Mouse (Mus musculus): ENCODE data around the gene Olfr1412. TPM values are rescaled to one million over a fixed set of nuclear protein-coding genes. Genes with fewer than 3 reads are reported as not detected.

Olfr1412 gene
- polyA plus RNA-seq, 1 experiment, result not detected

DNA sequence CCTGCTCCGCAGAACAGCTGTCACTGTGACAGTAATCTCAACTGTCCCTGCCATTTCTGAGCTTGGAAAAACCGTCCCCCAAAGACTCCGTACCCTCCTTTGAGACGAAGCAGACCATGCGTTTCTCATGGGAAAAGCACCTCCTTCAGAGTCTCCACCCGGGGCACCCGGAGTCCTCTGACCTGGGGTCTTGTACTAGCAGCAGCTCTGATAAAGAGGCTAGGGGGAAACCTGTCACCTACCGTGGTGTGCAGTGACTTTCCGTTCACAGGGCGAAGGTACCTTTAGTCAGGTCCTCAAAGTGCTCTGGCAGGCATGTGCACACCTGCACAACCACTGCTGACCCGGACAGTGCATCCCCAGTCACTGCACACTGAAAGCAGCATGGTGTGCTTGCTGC, 51.1 kb downstream of the Olfr1412 start:
- no peak for TF ChIP-seq CTCF (IDR thresholded peaks at IDR 0.05; ENCODE audit: control insufficient read depth, insufficient read depth, insufficient replicate concordance, low read depth, low read length)
- TF ChIP-seq POLR2A (IDR thresholded peaks at IDR 0.05; ENCODE audit: control insufficient read depth, low read depth, low read length), result no peak
- Histone ChIP-seq H3K4me1 (ENCODE audit: control insufficient read depth, insufficient read depth, low read length) (peaks cover 13% of the 10 kb centered on the region), H3K36me3 (ENCODE audit: control insufficient read depth, insufficient read depth, low read length) (no peaks in the 10 kb centered on the region), H3K4me3 (ENCODE audit: control insufficient read depth, low read depth, low read length) (no peak overlapping the region), H3K27ac (ENCODE audit: control insufficient read depth, insufficient read depth, low read depth, low read length) (no peak overlapping the region), H3K27me3 (ENCODE audit: control insufficient read depth, insufficient read depth, low read length) (no peaks in the 10 kb centered on the region)

DNA sequence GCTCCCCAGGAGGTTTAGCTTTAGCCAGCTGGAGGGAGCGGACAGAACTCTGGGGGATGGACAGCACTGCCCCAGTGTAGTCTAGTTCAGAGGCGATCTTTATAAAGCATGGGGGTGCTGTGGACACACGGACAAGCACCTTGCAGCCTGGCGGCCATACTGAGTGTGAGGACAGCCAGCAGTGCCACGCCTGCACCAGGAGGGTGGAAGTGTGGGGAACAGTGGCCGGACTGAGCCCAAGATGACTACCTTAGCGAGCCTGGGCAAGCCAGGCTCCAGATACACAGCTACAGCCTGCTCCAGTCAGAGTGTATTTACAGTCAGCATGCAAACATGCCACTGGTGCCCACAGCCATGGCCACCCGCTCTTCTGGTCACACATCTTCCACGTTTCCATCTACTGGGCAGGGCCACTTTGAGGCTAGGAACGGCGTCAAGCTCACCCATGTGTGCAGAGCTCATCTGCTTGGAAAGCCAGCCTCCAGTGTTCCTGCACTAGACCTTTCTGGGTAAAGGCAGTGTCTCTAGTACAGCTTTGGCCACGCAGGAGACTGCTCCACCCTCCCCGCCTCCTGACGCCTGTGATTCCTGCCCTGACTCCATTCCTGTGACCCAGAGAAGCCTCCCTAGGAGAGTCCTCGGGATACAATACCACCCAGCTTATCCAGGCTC, 52.1 kb downstream of the Olfr1412 start:
- H3K4me3 ChIP-seq (ENCODE audit: control insufficient read depth, low read depth, low read length), result no peak overlapping the region
- no peak for TF ChIP-seq POLR2A (IDR thresholded peaks at IDR 0.05; ENCODE audit: control insufficient read depth, low read depth, low read length)
- TF ChIP-seq CTCF (IDR thresholded peaks at IDR 0.05; ENCODE audit: control insufficient read depth, insufficient read depth, insufficient replicate concordance, low read depth, low read length), result no peak
- no peaks in the 10 kb centered on the region for H3K27me3 ChIP-seq (ENCODE audit: control insufficient read depth, insufficient read depth, low read length)
- peaks cover 18% of the 10 kb centered on the region for H3K4me1 ChIP-seq (ENCODE audit: control insufficient read depth, insufficient read depth, low read length)
- no peaks in the 10 kb centered on the region for H3K36me3 ChIP-seq (ENCODE audit: control insufficient read depth, insufficient read depth, low read length)
- H3K27ac ChIP-seq (ENCODE audit: control insufficient read depth, insufficient read depth, low read depth, low read length), result no peak overlapping the region

DNA sequence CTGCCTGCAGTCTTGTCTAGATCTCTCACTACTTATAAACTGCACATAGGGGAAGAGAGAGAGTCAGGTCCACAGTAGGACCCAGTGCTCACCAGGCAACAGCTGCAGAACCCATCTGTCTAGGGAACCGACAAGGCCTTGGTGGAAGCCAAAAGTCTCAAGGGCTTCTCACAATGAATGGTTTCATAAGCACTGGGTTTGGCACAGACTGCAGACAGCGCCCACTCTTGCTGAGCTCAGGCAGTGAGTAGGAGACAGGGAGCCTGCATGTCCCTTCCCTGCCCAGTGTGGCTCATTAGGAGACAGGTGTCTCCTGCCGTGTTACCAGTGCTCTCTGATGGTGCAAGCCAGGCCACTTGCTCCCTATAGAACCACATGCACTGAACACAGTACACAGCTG, 52.6 kb downstream of the Olfr1412 start:
- H3K36me3 ChIP-seq (ENCODE audit: control insufficient read depth, insufficient read depth, low read length), result no peaks in the 10 kb centered on the region
- H3K4me1 ChIP-seq (ENCODE audit: control insufficient read depth, insufficient read depth, low read length), result peaks cover 18% of the 10 kb centered on the region
- no peaks in the 10 kb centered on the region for H3K27me3 ChIP-seq (ENCODE audit: control insufficient read depth, insufficient read depth, low read length)
- TF ChIP-seq CTCF (IDR thresholded peaks at IDR 0.05; ENCODE audit: control insufficient read depth, insufficient read depth, insufficient replicate concordance, low read depth, low read length), result no peak
- no peak overlapping the region for H3K4me3 ChIP-seq (ENCODE audit: control insufficient read depth, low read depth, low read length)
- H3K27ac ChIP-seq (ENCODE audit: control insufficient read depth, insufficient read depth, low read depth, low read length), result no peak overlapping the region

DNA sequence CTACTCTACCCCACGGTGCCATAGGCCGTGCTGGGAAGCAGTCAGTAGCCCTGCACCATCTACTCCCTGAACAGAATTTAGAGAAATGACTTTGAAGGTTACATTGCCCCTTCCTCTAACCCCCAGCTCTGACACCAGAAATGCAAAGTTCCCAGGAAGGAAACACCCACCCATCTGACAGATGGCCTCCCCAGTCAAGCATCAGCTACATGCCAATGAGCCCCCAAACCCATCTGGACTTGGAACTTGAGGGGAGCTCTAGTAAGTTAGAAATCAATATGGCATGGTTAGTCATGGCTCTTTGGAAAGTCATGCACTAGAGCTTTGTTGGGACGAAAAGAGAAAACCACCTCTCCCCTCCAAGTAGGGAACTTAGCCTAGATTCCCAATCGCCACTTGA, 53.2 kb downstream of the Olfr1412 start:
- Histone ChIP-seq H3K4me1 (ENCODE audit: control insufficient read depth, insufficient read depth, low read length) (peaks cover 18% of the 10 kb centered on the region), H3K4me3 (ENCODE audit: control insufficient read depth, low read depth, low read length) (no peak overlapping the region), H3K27ac (ENCODE audit: control insufficient read depth, insufficient read depth, low read depth, low read length) (no peak overlapping the region), H3K27me3 (ENCODE audit: control insufficient read depth, insufficient read depth, low read length) (no peaks in the 10 kb centered on the region), H3K36me3 (ENCODE audit: control insufficient read depth, insufficient read depth, low read length) (no peaks in the 10 kb centered on the region)
- no peak for TF ChIP-seq POLR2A (IDR thresholded peaks at IDR 0.05; ENCODE audit: control insufficient read depth, low read depth, low read length)
- no peak for TF ChIP-seq CTCF (IDR thresholded peaks at IDR 0.05; ENCODE audit: control insufficient read depth, insufficient read depth, insufficient replicate concordance, low read depth, low read length)

DNA sequence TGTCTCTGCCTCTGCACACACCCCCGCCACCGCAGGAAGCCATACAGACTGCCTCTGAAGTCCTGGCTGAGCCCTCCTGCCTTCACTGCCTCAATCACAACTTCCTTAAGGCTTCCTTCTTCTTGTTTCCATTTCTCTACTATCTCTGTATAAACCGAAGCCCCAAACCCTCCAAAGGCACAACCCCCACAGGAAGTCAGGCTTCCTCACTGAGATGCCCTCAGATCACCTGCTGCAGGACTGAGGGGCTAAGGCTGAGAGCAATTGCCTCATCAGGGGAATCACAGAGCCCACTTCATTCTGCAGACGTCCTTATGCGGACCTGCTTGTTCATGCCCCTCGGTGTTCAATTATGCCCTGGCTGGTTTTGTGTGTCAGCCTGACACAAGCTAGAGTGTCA, 54.8 kb downstream of the Olfr1412 start:
- Histone ChIP-seq H3K36me3 (ENCODE audit: control insufficient read depth, insufficient read depth, low read length) (no peaks in the 10 kb centered on the region), H3K4me3 (ENCODE audit: control insufficient read depth, low read depth, low read length) (no peak overlapping the region), H3K4me1 (ENCODE audit: control insufficient read depth, insufficient read depth, low read length) (peaks cover 18% of the 10 kb centered on the region), H3K27ac (ENCODE audit: control insufficient read depth, insufficient read depth, low read depth, low read length) (no peak overlapping the region), H3K27me3 (ENCODE audit: control insufficient read depth, insufficient read depth, low read length) (no peaks in the 10 kb centered on the region)
- TF ChIP-seq CTCF (IDR thresholded peaks at IDR 0.05; ENCODE audit: control insufficient read depth, insufficient read depth, insufficient replicate concordance, low read depth, low read length) (no peak), POLR2A (IDR thresholded peaks at IDR 0.05; ENCODE audit: control insufficient read depth, low read depth, low read length) (no peak)

Other genes with a start within 250 kb of the Olfr1412 start
- 30.1 and 33.5 TPM in 2 replicates for gene Ndufa10, start 111.9 kb upstream of the Olfr1412 start, polyA plus RNA-seq (2012; rRNA removed)
- not detected in 2 replicates for gene Olfr1416, start 100.7 kb upstream of the Olfr1412 start, polyA plus RNA-seq (2012; rRNA removed)
- gene Olfr1415, start 89.7 kb upstream of the Olfr1412 start, polyA plus RNA-seq (2012; rRNA removed), result not detected in 2 replicates
- gene Olfr1414, start 67.1 kb upstream of the Olfr1412 start, polyA plus RNA-seq (2012; rRNA removed), result not detected in 2 replicates
- 0.49 and 0.66 TPM in 2 replicates for gene Olfr1413, start 14.5 kb upstream of the Olfr1412 start, polyA plus RNA-seq (2012; rRNA removed)
- gene Olfr1411, start 8.6 kb downstream of the Olfr1412 start, polyA plus RNA-seq (2012; rRNA removed), result not detected in 2 replicates
- gene Olfr1410, start 20.0 kb downstream of the Olfr1412 start, polyA plus RNA-seq (2012; rRNA removed), result 0.06 TPM in 2 replicates
- gene Olfr12, start 32.0 kb downstream of the Olfr1412 start, polyA plus RNA-seq (2012; rRNA removed), result 0.10 and 0.12 TPM in 2 replicates
- gene Cops9, start 56.2 kb downstream of the Olfr1412 start, polyA plus RNA-seq (2012; rRNA removed), result 246 and 258 TPM in 2 replicates
- not detected in 2 replicates for gene Otos, start 63.1 kb downstream of the Olfr1412 start, polyA plus RNA-seq (2012; rRNA removed)
- gene Gpc1, start 245.9 kb downstream of the Olfr1412 start, polyA plus RNA-seq (2012; rRNA removed), result 1.9 and 2.8 TPM in 2 replicates